Mouse (Mus musculus) kidney, embryonic 14.5 days (tissue): ENCODE measurements around the gene Adra1d. TPM values are rescaled to one million over a fixed set of nuclear protein-coding genes. Genes with fewer than 3 reads are reported as not detected.

Experiments used
- ATAC-seq: fragments of 200-750 bp; cut with Nextera tagmentation; 2 replicates; pipeline ENCODE4 v1.8.0; 2017; ENCODE audit warnings: moderate number of reproducible peaks, mild to moderate bottlenecking, moderate TSS enrichment, moderate library complexity; ENCODE audit not compliant: low FRiP score, low TSS enrichment
- H3K27ac ChIP-seq: fragments of 300-500 bp; sonication (generic); 2 replicates; pipeline ENCODE4 v1.5.1; 2014; ENCODE audit warnings: low read depth, mild to moderate bottlenecking, low read length, moderate library complexity, mixed read lengths
- H3K27me3 ChIP-seq: fragments of 300-500 bp; sonication (generic); 2 replicates; pipeline ENCODE4 v1.6.1; 2014; ENCODE audit warnings: mild to moderate bottlenecking, low read length; ENCODE audit not compliant: control insufficient read depth, insufficient read depth
- H3K36me3 ChIP-seq: fragments of 300-500 bp; sonication (generic); 2 replicates; pipeline ENCODE4 v1.6.1; 2014; ENCODE audit warnings: low read length, mixed read lengths; ENCODE audit not compliant: control insufficient read depth, insufficient read depth
- H3K4me1 ChIP-seq: fragments of 300-500 bp; sonication (generic); 2 replicates; pipeline ENCODE4 v1.6.1; 2014; ENCODE audit warnings: low read length, mixed read lengths; ENCODE audit not compliant: control insufficient read depth, insufficient read depth
- H3K4me2 ChIP-seq: fragments of 300-500 bp; sonication (generic); replicated peaks from 2 replicates; pipeline ENCODE4 v1.6.1; 2014; ENCODE audit warnings: low read depth, mild to moderate bottlenecking, low read length
- H3K4me3 ChIP-seq: fragments of 300-500 bp; sonication (generic); 2 replicates; pipeline ENCODE4 v1.5.1; 2014; ENCODE audit warnings: mild to moderate bottlenecking, low read length
- H3K9ac ChIP-seq: fragments of 300-500 bp; sonication (generic); 2 replicates; pipeline ENCODE4 v1.6.1; 2014; ENCODE audit warnings: low read depth, mild to moderate bottlenecking, low read length, moderate library complexity
- H3K9me3 ChIP-seq: fragments of 300-500 bp; sonication (generic); 2 replicates; pipeline ENCODE4 v1.6.1; 2016; ENCODE audit warnings: low read length; ENCODE audit not compliant: control insufficient read depth
- WGBS: fragments of 180-500 bp; shearing (Covaris S2); extraction: QIAGEN DNeasy Blood & Tissue Kit; methylation state at CpG from one replicate; pipeline ENCODE4 v1.1.7; 2014; 5-methylcytosine and 5-hydroxymethylcytosine counted together
- polyA plus RNA-seq: library from polyadenylated mRNA; unstranded; fragments of >200 nt; fragmentation: Nextera tagmentation; extraction: Ambion mirVana; gene quantifications from 2 replicates; pipeline ENCODE4 v1.2.1, GENCODE M21; 2014

Gene Adra1d
- polyA plus RNA-seq, 1 experiment from 2014 or later = 1.5 TPM

DNA sequence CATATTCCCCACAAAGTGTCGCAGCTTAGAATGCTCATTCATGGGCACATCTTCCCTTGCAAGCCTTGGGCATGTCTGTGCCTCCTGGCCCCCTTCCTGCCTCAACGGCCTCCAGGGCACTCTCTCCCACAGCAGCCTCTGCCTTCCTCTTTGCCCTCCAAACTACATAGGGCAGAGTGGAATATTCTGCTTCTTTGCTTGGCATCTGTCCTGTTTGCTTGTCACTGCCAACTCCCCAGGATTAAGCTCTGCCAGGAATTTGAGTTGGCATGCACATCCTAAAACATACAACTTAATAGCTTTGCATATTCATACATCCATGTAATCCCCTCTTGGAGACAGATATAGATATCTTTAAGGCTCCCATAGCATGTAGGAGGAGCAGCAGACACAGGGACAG, 4.2 kb downstream of the Adra1d start:
- Histone ChIP-seq H3K4me2 (no peak overlapping the region), H3K9me3 (no peaks in the 10 kb centered on the region), H3K36me3 (no peaks in the 10 kb centered on the region), H3K27me3 (peaks cover 50% of the 10 kb centered on the region), H3K4me1 (0 out of 2 replicates have a peak, but pooled peaks cover 3% of the 10 kb centered on the region), H3K9ac (no peak overlapping the region), H3K4me3 (no peak overlapping the region), H3K27ac (no peak overlapping the region)
- no peak for ATAC-seq
- 81% methylated on average over 2 of the region's 2 CpGs for WGBS

DNA sequence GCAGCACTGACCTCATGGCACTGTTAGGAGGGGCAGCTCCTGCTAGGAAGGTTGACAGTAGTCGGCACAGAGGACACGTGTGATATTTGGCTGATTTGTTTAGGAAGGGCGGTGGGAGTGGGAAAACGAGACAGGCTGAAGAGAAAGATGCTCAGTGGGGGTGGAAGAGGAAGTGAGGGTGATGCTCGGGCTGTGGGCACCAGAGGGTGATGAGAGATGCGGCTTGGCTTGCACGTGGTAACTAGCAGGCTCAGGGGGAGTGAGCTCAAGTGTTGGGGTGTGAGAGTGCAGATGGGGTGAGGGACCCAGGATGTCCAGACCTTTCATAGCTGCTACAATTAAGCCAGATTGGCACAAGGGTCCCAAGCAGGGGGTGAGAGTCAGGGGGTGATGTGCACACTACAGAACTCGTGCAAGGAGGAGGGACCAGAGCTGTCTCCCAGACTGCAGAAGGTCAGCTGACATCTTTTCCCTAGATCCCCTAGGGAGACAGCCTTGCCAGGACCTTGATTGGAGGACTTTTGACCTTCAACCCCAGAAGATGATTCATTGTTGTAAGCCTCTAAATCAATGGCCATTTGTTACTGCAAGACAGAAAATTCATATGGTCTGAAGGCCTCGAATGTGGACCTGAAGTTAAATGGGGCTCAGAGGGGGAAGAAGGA, 9.2 kb downstream of the Adra1d start:
- ATAC-seq = no peak
- WGBS = 17% methylated on average over 9 of the region's 9 CpGs
- peaks cover 22% of the 10 kb centered on the region for H3K27me3 ChIP-seq

GRCm38 (mm10) chr2:131551701-131552620, 10.1 kb downstream of the Adra1d start:
- Histone ChIP-seq H3K4me1 (no peaks in the 10 kb centered on the region), H3K4me3 (no peak overlapping the region), H3K9me3 (no peaks in the 10 kb centered on the region), H3K4me2 (no peak overlapping the region), H3K27me3 (peaks cover 27% of the 10 kb centered on the region), H3K27ac (no peak overlapping the region), H3K36me3 (no peaks in the 10 kb centered on the region), H3K9ac (no peak overlapping the region)
- 62% methylated on average over 7 of the region's 7 CpGs for WGBS
- ATAC-seq = no peak

More for the DNA sequence above, 9.2 kb downstream of the Adra1d start:
- Histone ChIP-seq H3K4me1 (no peaks in the 10 kb centered on the region), H3K27ac (no peak overlapping the region), H3K36me3 (no peaks in the 10 kb centered on the region), H3K9ac (no peak overlapping the region), H3K9me3 (no peaks in the 10 kb centered on the region), H3K4me2 (no peak overlapping the region), H3K4me3 (no peak overlapping the region)

GRCm38 (mm10) chr2:131550906-131551305, 11.2 kb downstream of the Adra1d start:
- Histone ChIP-seq H3K4me3 (no peak overlapping the region), H3K9ac (no peak overlapping the region), H3K4me2 (no peak overlapping the region), H3K27me3 (peaks cover 30% of the 10 kb centered on the region), H3K4me1 (0 out of 2 replicates have a peak, but pooled peaks cover 2% of the 10 kb centered on the region), H3K36me3 (no peaks in the 10 kb centered on the region), H3K9me3 (no peaks in the 10 kb centered on the region), H3K27ac (no peak overlapping the region)
- WGBS = 73% methylated on average over 2 of the region's 2 CpGs
- no peak for ATAC-seq

- H3K27me3 ChIP-seq = peaks cover 35% of the 10 kb centered on the region
- ATAC-seq = no peak
- H3K4me2 ChIP-seq = no peak overlapping the region
- H3K9ac ChIP-seq = no peak overlapping the region
- no peaks in the 10 kb centered on the region for H3K36me3 ChIP-seq
- H3K9me3 ChIP-seq = no peaks in the 10 kb centered on the region
- no peak overlapping the region for H3K4me3 ChIP-seq
- H3K4me1 ChIP-seq = 0 out of 2 replicates have a peak, but pooled peaks cover 3% of the 10 kb centered on the region
- no peak overlapping the region for H3K27ac ChIP-seq
- WGBS = 74% methylated on average over 2 of the region's 2 CpGs
Observed at GRCm38 (mm10) chr2:131550474-131550873, 11.6 kb downstream of the Adra1d start.

- Histone ChIP-seq H3K9me3 (no peaks in the 10 kb centered on the region), H3K27ac (no peak overlapping the region), H3K4me3 (no peak overlapping the region), H3K4me2 (no peak overlapping the region), H3K4me1 (0 out of 2 replicates have a peak, but pooled peaks cover 3% of the 10 kb centered on the region), H3K27me3 (peaks cover 36% of the 10 kb centered on the region), H3K9ac (no peak overlapping the region), H3K36me3 (no peaks in the 10 kb centered on the region)
- WGBS = 87% methylated on average over 5 of the region's 5 CpGs
- no peak for ATAC-seq
Observed at GRCm38 (mm10) chr2:131549090-131549489, 13.0 kb downstream of the Adra1d start.

GRCm38 (mm10) chr2:131548330-131548729, 13.8 kb downstream of the Adra1d start:
- no peak for ATAC-seq

DNA sequence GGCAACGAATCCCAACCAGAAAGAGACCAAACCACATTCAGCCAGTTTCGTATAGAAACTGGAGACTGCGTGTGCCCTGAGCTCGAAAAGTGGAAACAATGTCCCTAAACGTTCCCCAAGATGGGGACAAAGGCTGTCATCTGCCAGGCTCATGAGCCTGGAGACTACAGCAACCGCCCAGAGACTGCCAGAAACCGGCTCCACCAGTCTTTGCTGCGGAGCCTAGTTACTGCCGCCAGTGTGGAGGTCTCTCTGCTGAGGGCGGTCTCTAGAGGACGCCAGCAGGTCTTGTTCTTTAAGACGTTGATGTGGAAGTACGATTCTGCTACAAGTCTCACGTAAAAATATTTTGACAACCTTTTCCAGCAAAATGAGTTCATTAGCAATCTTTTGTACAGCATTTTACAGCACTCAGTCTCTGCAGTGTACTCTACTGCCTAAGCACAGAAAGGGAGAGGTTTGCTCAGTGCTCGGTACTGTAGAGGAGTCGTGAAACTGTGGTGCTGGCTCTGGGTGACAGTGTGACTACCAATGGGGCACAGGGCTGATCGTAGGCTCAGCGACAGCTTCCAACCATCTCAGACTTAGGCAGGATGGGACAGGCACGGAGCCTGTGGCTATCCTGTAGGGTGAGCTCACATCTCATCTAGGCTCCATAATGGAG, 15.2 kb downstream of the Adra1d start:
- Histone ChIP-seq H3K27me3 (peaks cover 36% of the 10 kb centered on the region), H3K9ac (no peak overlapping the region), H3K4me1 (0 out of 2 replicates have a peak, but pooled peaks cover 3% of the 10 kb centered on the region), H3K4me2 (peak overlapping the region; percentile 70; the same call in 1 of the 2 replicates), H3K36me3 (no peaks in the 10 kb centered on the region), H3K9me3 (no peaks in the 10 kb centered on the region), H3K4me3 (peak overlapping the region; percentile 45; the same call in 1 of the 2 replicates), H3K27ac (no peak overlapping the region)
- 10% methylated on average over 19 of the region's 19 CpGs for WGBS
- no peak for ATAC-seq

More at GRCm38 (mm10) chr2:131548330-131548729, 13.8 kb downstream of the Adra1d start:
- H3K4me1 ChIP-seq = 0 out of 2 replicates have a peak, but pooled peaks cover 3% of the 10 kb centered on the region
- H3K4me2 ChIP-seq = no peak overlapping the region
- no peaks in the 10 kb centered on the region for H3K9me3 ChIP-seq
- WGBS = 65% methylated on average over 2 of the region's 2 CpGs
- peaks cover 36% of the 10 kb centered on the region for H3K27me3 ChIP-seq
- no peaks in the 10 kb centered on the region for H3K36me3 ChIP-seq
- no peak overlapping the region for H3K27ac ChIP-seq
- no peak overlapping the region for H3K9ac ChIP-seq
- no peak overlapping the region for H3K4me3 ChIP-seq
